Mouse (Mus musculus) layer of hippocampus, postnatal 14 days (tissue): ENCODE measurements around the gene Cptp. TPM values are rescaled to one million over a fixed set of nuclear protein-coding genes. Genes with fewer than 3 reads are reported as not detected.

Experiments used
- microRNA-seq, 2 experiments: library from miRNA; unstranded; fragments of <30 nt; microRNA quantifications; one replicate each; pipeline ENCODE4 v1.2.0; 2021
- total RNA-seq, 2 experiments: library from RNA; stranded (reverse); gene quantifications; 2 replicates each; pipeline ENCODE4 v1.2.3; 2021

Gene Cptp
- total RNA-seq, 2 experiments from 2014 or later = 29.5 to 31.2 TPM

Small RNA genes lying within 50 kb of the gene (microRNA-seq; reads per million reads assigned to microRNA genes)
- gene Gm22991 = 0 reads per million in 2 experiments

Other genes with a start within 250 kb of the Cptp start
- gene Cdk11b, start 244.6 kb downstream of the Cptp start, total RNA-seq = 10 to 100 TPM; 45.4 to 50.7 TPM
- not detected for gene Gm10563, start 224.0 kb downstream of the Cptp start, total RNA-seq
- 1 to 10 TPM; 1.5 to 4.7 TPM for gene Mmp23, start 216.1 kb downstream of the Cptp start, total RNA-seq
- gene Mib2, start 200.2 kb downstream of the Cptp start, total RNA-seq = 10 to 100 TPM; 86.7 to 87.7 TPM
- 10 to 100 TPM; 22.5 to 26.4 TPM for gene Fndc10, start 175.1 kb downstream of the Cptp start, total RNA-seq
- 10 to 100 TPM; 65.7 to 79.1 TPM for gene Ssu72, start 164.6 kb downstream of the Cptp start, total RNA-seq
- gene Tmem240, start 134.6 kb downstream of the Cptp start, total RNA-seq = 10 to 100 TPM; 41.6 to 45.7 TPM
- 10 to 100 TPM; 52.5 to 59.7 TPM for gene Atad3a, start 108.3 kb downstream of the Cptp start, total RNA-seq
- 10 to 100 TPM; 13.5 to 16.8 TPM for gene Vwa1, start 94.7 kb downstream of the Cptp start, total RNA-seq
- 10 to 100 TPM; 18.0 to 18.1 TPM for gene Tmem88b, start 83.6 kb downstream of the Cptp start, total RNA-seq
- under 1 TPM in 1 of 2 experiments, not detected in 1; 0.48 TPM for gene Ankrd65, start 79.0 kb downstream of the Cptp start, total RNA-seq
- gene Mrpl20, start 66.6 kb downstream of the Cptp start, total RNA-seq = 100 to 1,000 TPM; 105 to 109 TPM
- 10 to 100 TPM; 77.7 to 89.3 TPM for gene Ccnl2, start 57.0 kb downstream of the Cptp start, total RNA-seq
- 10 to 100 TPM; 83.3 to 83.7 TPM for gene Aurkaip1, start 38.2 kb downstream of the Cptp start, total RNA-seq
- 10 to 100 TPM; 10.0 to 12.7 TPM for gene Mxra8, start 29.8 kb downstream of the Cptp start, total RNA-seq
- 10 to 100 TPM; 72.9 to 75.8 TPM for gene Dvl1, start 22.0 kb downstream of the Cptp start, total RNA-seq
- under 1 TPM; 0.25 to 0.29 TPM for gene Tas1r3, start 6.1 kb downstream of the Cptp start, total RNA-seq
- gene Ints11, start 106 bp upstream of the Cptp start, total RNA-seq = 10 to 100 TPM; 29.4 to 33.0 TPM
- gene Pusl1, start 22.3 kb upstream of the Cptp start, total RNA-seq = 10 to 100 TPM; 61.3 to 65.4 TPM
- 100 to 1,000 TPM; 143 to 160 TPM for gene Acap3, start 22.4 kb upstream of the Cptp start, total RNA-seq
- 10 to 100 TPM; 75.2 to 78.9 TPM for gene Ube2j2, start 74.4 kb upstream of the Cptp start, total RNA-seq
- 10 to 100 TPM; 15.9 to 21.1 TPM for gene C1qtnf12, start 92.9 kb upstream of the Cptp start, total RNA-seq
- 1 to 10 TPM; 9.0 to 9.7 TPM for gene B3galt6, start 123.2 kb upstream of the Cptp start, total RNA-seq
- gene Sdf4, start 123.4 kb upstream of the Cptp start, total RNA-seq = 100 to 1,000 TPM; 154 to 157 TPM
- 1 to 10 TPM; 1.0 to 1.1 TPM for gene Tnfrsf4, start 144.4 kb upstream of the Cptp start, total RNA-seq
- not detected for gene Tnfrsf18, start 156.7 kb upstream of the Cptp start, total RNA-seq
- under 1 TPM in 1 of 2 experiments, not detected in 1; 0.14 TPM for gene Ttll10, start 190.0 kb upstream of the Cptp start, total RNA-seq
- 10 to 100 TPM; 23.8 to 26.6 TPM for gene 9430015G10Rik, start 240.5 kb upstream of the Cptp start, total RNA-seq